Mouse (Mus musculus) testis, adult 2 months (tissue): ENCODE results near the gene Zcchc7.

ENCODE experiments used
- CTCF ChIP-seq: fragments of 200-500 bp; IDR thresholded peaks from 2 replicates; pipeline ENCODE4 v1.5.1; 2012; ENCODE audit warnings: low read depth, mild to moderate bottlenecking, inconsistent platforms, low read length, moderate library complexity; ENCODE audit not compliant: control insufficient read depth, insufficient read depth, insufficient replicate concordance
- POLR2A ChIP-seq: fragments of 200-500 bp; IDR thresholded peaks from 2 replicates; pipeline ENCODE4 v1.6.1; 2012; ENCODE audit warnings: low read depth, mild to moderate bottlenecking, inconsistent platforms, low read length, moderate library complexity; ENCODE audit not compliant: control insufficient read depth

GRCm38 (mm10) chr4:44717676-44718075, 38.0 kb upstream of the Zcchc7 start:
- TF ChIP-seq CTCF (no peak), POLR2A (no peak)
